Mouse (Mus musculus) myocyte (in vitro differentiated cells): ENCODE measurements around the gene Gsta1.
"Not testable (repeated sequence)": the region's sequence is repeated elsewhere in the genome, so short reads cannot be mapped to it uniquely, and the experiment has no call there.

Experiments used
- E2F4 ChIP-seq: IDR thresholded peaks from one replicate; pipeline ENCODE4 v1.6.1; 2011; ENCODE audit warnings: mild to moderate bottlenecking, control low read depth, moderate library complexity; ENCODE audit not compliant: insufficient read depth
- MAX ChIP-seq: IDR thresholded peaks from one replicate; pipeline ENCODE4 v1.6.1; 2011; ENCODE audit warnings: low read depth, mild to moderate bottlenecking, control low read depth
- MYOG ChIP-seq, 3 experiments: IDR thresholded peaks; one replicate each; pipeline ENCODE4 v1.6.1; 2011; ENCODE audit warnings: control low read depth in 2 of 3, low read depth in 2 of 3, mild to moderate bottlenecking in 2 of 3; ENCODE audit not compliant: insufficient read length in 2 of 3, control insufficient read depth in 1 of 3, insufficient read depth in 1 of 3
- POLR2A ChIP-seq: IDR thresholded peaks from one replicate; pipeline ENCODE4 v1.6.1; 2011; ENCODE audit warnings: low read depth, mild to moderate bottlenecking, control low read depth, moderate library complexity; ENCODE audit not compliant: insufficient read length
- POLR2AphosphoS2 ChIP-seq: IDR thresholded peaks from one replicate; pipeline ENCODE4 v1.6.1; 2011; ENCODE audit warnings: low read depth, control low read depth; ENCODE audit not compliant: insufficient read length
- REST ChIP-seq: IDR thresholded peaks from one replicate; pipeline ENCODE4 v1.6.1; 2011; ENCODE audit warnings: mild to moderate bottlenecking, control low read depth, moderate library complexity; ENCODE audit not compliant: insufficient read depth, insufficient read length
- SRF ChIP-seq: IDR thresholded peaks from one replicate; pipeline ENCODE4 v1.6.1; 2011; ENCODE audit warnings: low read depth; ENCODE audit not compliant: control insufficient read depth, insufficient read length
- TCF12 ChIP-seq: IDR thresholded peaks from one replicate; pipeline ENCODE4 v1.6.1; 2011; ENCODE audit warnings: mild to moderate bottlenecking, control low read depth; ENCODE audit not compliant: poor library complexity, insufficient read depth, severe bottlenecking
- USF1 ChIP-seq: IDR thresholded peaks from one replicate; pipeline ENCODE4 v1.6.1; 2011; ENCODE audit warnings: low read depth, mild to moderate bottlenecking, control low read depth, moderate library complexity

DNA sequence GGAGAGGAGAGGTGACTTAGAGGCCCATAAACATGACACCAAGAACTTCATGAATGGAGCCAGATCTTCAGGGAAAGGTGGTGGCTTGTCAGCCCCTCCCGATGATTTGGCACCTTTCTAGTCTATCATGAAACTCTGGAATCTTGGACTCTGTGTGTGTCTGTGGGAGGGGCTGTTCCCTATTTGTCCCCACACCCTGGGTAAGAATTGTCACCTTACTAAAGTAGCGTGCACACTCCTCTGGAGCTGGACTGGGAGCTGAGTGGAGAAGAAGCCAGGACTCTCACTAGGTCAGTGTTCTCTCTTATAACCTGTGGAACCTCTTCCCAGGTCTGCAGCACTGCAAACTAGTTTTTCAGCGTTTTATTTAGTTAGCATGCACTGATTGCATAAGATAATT, 26.5 kb downstream of the Gsta1 start, which contains the start of gene Gm3776:
- TF ChIP-seq MAX; POLR2A; REST; POLR2AphosphoS2; USF1; TCF12; E2F4; SRF; MYOG (IDR thresholded peaks at IDR 0.05; ENCODE audit: control insufficient read depth in 1 of 3, insufficient read depth in 1 of 3, insufficient read length in 2 of 3, low read depth in 2 of 3): not testable (repeated sequence)
